Mouse (Mus musculus): ENCODE data around the gene Aff1. TPM values are rescaled to one million over a fixed set of nuclear protein-coding genes. Genes with fewer than 3 reads are reported as not detected.

The Aff1 gene
- total RNA-seq, 4 experiments from 2014 or later: 39.9 to 43.8 (median 42.7) TPM

DNA sequence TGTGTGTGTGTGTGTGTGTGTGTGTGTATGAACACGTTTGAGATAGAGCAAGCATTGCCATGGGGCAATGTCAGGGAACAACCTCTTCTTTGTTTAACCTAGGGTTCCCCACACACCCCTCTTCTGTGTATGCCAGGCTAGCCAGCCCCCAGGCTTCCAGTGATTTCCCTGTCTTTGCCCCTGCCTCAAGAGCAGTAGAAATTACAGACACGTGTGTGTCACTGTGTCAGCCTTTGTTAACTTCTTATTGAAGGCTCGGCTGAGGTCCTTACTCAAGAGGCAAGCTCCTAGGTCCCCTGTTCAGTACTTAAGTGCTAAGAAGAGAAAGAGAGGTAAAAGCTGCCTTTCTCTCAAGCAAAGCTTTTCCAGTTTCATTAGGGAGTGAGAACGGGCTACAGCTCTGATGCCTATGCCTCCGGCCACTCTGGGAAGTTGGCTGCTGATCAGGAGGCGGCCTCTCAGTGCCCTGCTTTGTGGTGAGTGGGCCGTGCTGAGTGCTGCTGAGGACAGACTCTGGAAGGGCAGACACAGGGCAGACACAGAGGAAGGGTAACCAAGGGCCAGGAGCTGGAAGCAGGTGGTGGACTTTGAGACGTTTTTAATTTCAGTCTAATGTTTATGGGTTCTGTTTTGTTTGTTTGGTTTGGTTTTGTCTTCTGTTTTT, 111.9 kb downstream of the Aff1 start:
- peak; percentile 68 for DNase-seq (ENCODE audit: low spot score)

DNA sequence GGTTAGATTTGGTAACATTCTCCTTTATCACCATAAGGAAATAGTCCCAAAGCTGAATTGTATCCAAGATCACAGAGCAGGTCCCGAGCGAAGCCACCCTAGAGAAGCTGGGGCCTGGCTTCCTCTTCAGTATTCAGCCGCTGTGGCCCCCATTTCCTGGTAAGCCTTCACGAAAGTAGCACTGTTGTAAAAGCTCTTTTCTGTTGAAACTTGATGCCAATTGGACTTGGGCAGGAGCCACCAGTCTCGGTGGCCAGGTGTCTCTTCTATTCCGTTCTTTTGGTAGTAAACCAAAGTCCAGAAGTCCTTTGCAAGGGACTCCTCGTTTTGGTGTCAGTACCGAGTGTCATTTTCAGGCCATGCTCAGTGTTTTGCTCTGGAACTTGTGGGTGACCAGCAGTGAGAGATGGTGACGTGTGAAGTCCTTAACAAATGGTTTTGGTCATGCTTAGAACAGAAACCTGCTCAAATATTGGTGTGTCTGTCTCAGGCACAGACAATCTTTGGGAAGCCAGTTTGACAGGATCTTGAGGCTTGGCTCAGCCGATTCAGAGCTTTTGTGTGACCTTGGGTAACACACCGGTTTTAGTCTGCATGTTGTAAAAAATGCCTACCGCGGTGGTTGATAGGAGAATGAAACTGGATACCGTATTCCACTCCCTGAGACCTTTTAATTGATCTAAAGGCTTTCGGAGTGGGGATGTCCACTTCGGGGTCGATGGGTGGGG, 114.8 kb downstream of the Aff1 start:
- DNase-seq (ENCODE audit: low spot score): no peak

- peak; percentile 33 for DNase-seq (ENCODE audit: low spot score)
These were observed 115.6 kb downstream of the Aff1 start for GRCm38 (mm10) chr5:103807637-103808312.

DNA sequence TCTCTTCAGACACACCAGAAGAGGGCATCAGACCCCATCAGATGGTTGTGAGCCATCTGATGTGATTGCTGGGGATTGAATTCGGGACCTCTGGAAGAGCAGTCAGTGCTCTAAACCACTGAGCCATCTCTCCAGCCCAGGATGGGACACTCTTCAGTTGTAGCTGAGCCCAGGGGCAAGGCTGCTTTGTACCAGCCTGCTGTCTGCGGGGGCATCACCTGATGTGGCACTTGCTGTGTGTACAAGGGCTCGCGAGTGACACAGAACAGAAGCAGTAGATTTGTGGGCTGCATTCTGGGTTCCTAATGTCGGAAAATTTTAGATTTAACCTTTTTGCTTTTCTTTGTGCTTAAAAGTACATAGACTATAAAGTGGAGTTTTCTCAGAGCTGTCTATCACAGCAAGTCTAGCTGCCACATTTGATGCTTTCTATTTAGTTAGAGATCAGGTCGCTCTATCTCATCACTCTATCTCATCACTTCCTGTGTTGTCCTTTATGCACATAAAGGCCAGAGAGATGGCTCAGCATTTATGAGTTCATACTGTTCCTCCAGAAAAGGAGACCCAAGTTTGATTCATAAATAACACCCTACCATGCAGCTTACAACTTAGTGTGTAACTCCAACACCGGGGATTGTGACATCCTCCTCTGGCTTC, 117.6 kb downstream of the Aff1 start:
- no peak for DNase-seq (ENCODE audit: low spot score)

GRCm38 (mm10) chr5:103813291-103813690, 121.1 kb downstream of the Aff1 start:
- no peak for DNase-seq (ENCODE audit: low spot score)

- DNase-seq (ENCODE audit: low spot score): no peak
These were observed 121.9 kb downstream of the Aff1 start for GRCm38 (mm10) chr5:103813997-103814542.

DNA sequence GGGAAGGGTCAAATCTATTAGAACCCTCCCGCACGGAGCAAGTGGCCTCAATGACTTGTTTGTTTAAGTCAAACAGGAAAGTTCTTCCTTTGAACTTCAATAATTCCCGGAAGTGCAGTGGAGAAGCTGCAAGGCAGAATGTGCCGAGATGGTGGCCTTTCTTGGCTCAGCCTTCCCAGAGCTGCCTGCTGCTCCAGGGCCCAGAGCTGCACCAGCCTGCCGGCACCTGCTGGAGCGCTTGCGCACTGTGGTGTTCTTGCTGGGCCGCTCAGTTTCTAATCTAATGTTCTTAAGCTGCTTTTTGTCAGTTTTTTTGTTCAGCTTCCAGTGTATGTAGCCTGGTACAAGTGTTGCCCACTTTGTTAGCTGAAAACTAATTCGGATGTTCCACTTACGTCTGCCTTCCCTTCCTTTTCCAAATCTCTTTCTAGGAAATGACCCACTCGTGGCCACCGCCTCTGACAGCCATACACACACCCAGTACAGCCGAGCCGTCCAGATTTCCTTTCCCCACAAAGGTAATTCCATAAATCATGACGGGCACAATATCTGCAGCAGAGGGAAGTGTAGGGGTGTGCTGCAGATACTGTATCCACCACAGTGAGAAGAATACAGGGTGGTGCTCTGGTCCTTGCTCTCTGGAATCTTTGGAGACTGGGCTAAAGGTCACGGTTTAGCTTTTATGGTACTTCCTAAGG, 122.5 kb downstream of the Aff1 start:
- peak; percentile 47 for DNase-seq (ENCODE audit: low spot score)

GRCm38 (mm10) chr5:103815249-103815617, 123.1 kb downstream of the Aff1 start:
- no peak for DNase-seq (ENCODE audit: low spot score)

DNA sequence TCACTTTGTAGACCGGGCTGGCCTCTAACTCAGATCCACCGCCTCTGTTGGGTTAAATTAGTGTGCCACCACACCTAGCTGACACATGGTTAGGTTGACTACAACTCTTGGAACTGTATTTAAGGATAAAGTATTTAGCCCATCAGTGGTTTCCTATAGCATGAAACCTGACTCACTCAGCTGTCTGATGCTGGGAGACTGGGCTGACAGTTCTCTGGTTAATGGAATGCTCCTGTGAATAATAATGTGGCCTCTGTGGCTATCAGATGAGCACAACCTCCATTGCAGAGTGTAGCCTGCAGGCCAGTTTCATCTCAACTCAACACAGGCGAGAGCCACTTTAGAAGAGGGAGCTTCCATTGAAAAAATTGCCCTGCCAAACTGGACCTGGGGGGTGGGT, 124.5 kb downstream of the Aff1 start:
- no peak for DNase-seq (ENCODE audit: low spot score)

DNA sequence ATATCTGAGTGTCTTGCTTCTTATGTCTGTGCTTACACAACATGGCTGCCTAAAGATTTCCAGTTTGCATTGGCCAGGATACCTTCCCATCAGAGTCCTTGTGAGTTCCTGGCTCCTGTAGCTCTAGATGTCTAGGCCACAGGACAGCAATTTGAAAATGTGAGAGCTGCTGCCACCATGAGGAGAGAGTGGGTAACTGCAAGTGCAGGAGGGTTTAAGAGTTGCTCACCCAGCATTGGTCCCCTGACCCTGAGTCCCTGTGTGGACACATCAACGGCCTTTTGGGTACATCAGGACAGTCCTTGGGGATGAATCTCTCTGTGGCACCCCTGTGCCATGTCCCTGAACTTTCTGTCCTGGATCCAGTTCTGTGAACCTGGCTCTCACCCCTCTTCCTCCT, 125.6 kb downstream of the Aff1 start:
- peak; percentile 86 for DNase-seq (ENCODE audit: low spot score)

DNA sequence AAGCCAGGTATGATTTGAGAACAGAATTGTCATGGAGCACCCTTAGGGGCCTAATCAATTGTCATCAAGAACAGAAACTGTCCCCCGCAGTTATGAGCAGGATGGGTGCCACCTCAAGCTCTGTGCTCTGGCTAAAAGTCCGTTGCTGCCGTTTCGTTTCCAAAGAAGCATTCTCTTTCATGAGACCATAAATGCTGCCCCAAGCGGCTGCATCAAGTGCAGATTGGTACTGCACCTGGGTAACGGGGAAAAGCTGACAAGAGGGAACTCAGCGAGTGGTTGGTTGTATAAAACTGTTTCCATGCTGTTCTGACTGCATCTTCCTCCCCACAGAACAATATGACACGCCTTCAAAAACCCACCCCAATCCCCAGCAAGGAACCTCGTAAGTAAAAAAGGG, 126.4 kb downstream of the Aff1 start:
- no peak for DNase-seq (ENCODE audit: low spot score)

DNA sequence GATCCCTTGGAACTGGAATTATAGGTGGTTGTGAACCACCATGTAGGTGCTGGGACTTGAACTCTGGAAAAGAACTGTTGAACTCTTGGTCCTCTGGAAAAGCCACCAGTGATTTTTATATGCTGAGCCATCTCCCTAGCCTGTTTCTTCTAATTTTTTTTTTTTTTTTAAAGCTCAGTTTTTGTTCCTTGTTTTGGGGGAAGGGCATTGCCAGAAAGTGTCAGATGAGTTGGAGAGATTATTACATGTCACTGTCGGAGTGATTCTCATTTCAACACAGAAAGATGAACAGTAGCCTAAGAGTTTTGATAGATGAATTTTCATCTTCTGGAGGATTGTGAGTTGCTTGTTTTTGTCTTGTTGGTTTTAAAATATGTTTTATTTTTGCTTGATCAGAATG, 127.5 kb downstream of the Aff1 start:
- DNase-seq (ENCODE audit: low spot score): no peak

- no peak for DNase-seq (ENCODE audit: low spot score)
These were observed 128.9 kb downstream of the Aff1 start for GRCm38 (mm10) chr5:103821062-103821461.

DNA sequence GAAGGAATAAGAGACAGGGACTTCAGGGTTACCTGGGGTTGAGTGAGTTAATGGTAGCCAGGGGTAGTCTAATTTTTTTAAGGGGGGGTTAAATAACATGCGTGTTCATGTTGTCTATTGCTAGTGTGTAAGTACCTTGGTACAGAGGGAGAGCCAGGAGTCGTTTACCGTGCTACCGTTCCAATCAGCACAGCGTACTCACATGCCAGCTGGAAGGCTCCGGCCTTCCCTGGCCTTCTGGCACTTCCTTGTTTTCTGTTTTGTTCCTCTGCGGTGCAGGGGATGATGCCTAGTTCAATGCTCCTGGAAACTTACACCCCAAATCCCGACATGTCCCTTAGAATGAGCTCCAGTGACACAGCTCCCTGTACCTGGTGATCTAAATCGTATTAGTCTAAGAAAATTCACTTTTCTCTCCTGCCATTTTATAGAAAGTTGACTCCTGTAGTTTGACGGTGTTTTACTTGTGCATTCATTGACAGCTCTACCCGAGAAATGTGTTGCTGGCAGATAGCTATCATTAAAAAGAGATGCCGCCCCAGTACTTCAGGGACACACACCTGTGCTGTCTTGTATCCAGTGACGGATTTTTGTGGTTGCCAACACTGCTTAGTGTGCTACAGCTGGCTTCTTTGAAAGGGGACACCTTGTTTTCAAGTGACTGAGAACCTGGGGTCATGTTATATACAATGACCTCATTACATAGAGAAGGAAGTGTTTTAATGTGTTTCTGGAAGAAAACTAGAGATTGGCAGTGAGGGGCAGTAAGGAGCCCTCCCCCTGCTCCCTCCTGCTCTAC, 129.5 kb downstream of the Aff1 start:
- no peak for DNase-seq (ENCODE audit: low spot score)

- DNase-seq (ENCODE audit: low spot score): no peak
These were observed 130.8 kb downstream of the Aff1 start for GRCm38 (mm10) chr5:103822949-103823348.

DNA sequence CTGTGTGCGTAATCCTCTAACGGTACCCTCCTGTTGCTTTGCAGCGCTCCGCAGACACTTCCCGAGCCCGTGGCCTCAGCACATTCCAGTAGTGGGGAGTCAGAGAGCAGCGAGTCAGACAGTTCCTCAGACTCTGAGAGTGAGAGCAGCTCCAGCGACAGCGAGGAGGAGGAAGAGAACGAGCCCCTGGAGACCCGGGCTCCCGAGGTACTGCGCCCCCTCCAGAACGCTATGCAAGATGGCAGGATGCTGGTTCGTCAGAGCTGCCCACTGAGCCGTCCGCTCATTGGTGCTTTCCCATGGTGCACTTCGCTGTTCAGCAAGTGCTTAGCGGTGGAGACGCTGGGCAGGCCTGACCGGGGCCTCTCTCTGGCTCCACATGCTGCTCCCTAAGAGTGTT, 136.1 kb downstream of the Aff1 start:
- DNase-seq (ENCODE audit: low spot score): no peak

DNA sequence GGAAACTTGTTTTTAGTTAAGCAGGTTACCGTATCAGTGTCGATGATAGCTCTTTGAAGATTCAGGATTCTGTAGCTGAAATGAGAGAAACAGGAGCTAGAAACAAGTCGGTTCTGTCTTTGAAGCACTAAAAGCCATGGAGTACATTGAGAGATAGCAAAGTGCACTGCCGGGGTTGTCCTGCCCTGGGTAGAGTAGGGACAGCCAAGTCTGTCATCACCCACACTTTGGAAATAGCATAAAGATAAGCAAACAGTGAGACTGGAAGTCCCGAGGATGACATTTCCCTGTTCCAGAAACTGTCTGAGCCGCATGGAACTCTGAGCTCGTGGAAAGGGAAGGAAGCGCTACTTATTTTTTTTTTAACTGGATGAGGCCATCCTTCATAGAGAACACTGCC, 136.6 kb downstream of the Aff1 start:
- DNase-seq (ENCODE audit: low spot score): peak; percentile 56

- no peak for DNase-seq (ENCODE audit: low spot score)
These were observed 137.0 kb downstream of the Aff1 start for GRCm38 (mm10) chr5:103829158-103829557.

GRCm38 (mm10) chr5:103830886-103831285, 138.7 kb downstream of the Aff1 start:
- no peak for DNase-seq (ENCODE audit: low spot score)

- DNase-seq (ENCODE audit: low spot score): no peak
These were observed 143.4 kb downstream of the Aff1 start for GRCm38 (mm10) chr5:103835471-103836147.

Measured in heart, adult 8-10 months (tissue).